Mouse (Mus musculus): Measurements from ENCODE around the gene Prpf8.
"Not testable (repeated sequence)": the region's sequence is repeated elsewhere in the genome, so short reads cannot be mapped to it uniquely, and the experiment has no call there.

The Prpf8 gene

DNA sequence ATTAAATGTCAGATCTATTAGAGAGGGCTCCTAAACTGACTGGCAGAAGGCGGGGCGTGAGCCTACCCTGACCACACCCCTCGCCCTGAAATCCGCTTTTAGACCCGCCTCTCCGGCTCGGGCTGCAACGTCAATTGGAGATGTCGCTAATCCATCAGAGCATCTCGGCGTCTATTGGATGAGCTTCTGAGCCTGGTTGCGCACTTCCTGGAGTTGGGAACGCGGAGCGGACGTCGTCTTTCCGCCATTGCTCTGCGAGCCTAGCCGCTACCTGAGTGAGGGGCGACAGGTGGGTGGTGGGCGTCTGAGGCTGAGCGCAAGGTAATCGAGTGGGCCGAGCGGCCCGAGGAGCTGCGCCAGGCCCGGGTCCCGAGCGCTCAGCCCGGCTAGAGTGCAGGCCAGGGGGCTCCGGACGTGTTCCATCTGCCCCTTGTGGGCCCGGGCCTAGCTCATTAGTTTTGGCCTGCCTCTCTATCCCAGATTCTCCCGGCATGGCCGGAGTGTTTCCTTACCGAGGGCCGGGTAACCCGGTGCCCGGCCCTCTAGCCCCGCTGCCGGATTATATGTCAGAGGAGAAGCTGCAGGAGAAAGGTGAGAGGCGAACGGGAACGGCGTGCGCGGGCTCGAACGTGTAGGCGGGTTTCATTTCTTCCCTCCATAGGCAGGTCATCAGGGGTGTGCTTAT lies at the start of gene Prpf8:
Gene Prpf8 (plus strand): TSS at position 216 of the 685 bp plus-strand sequence.
- peak; percentile 97 for DNase-seq (ENCODE audit: extremely low spot score)

DNA sequence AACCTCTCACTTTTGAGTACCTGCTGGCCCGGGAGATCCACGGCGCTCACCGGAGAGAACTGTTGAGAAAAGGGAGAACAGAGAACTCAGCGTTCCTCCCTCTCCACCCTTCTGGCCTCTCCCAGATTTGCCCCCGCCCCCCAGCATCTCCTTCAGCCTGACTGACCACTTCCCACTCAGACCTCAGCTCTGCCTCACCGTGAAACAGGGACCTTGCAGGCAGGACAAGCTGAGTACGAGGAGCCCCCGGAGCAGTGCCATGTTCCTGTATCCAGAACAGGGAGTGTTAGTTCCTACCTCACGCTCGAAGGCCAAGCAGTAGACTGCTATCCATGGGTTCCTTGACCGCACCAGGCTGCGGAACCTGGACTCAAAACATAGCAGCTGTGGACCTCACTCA lies 48.4 kb upstream of the Prpf8 start:
- no peak for DNase-seq (ENCODE audit: extremely low spot score)

- no peak for DNase-seq (ENCODE audit: extremely low spot score)
Observed at GRCm38 (mm10) chr11:75438804-75439203, 47.8 kb upstream of the Prpf8 start.

DNA sequence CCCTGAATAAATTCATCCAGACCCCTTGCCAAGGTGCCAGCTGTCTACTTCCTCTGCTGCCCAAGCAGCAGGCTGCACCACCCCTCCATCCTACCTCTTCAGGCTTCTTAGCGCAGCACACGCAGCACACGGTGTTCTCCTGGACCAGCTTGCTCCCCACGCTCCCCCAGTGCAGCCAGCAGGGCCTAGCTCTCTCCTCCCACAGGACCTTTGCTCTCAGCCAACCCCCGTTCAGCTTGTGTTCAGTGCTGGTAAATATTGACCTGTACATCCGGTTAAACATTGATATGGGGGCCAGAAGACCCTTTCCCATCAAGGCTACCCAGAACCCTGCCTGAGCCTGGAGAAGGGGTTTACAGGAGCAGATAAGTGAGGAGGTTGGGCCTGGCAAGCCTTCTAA lies 47.3 kb upstream of the Prpf8 start, which contains the start of gene Serpinf2:
Gene Serpinf2 (minus strand): TSS at position 229 of the 400 bp plus-strand sequence.
- DNase-seq (ENCODE audit: extremely low spot score) = no peak

DNA sequence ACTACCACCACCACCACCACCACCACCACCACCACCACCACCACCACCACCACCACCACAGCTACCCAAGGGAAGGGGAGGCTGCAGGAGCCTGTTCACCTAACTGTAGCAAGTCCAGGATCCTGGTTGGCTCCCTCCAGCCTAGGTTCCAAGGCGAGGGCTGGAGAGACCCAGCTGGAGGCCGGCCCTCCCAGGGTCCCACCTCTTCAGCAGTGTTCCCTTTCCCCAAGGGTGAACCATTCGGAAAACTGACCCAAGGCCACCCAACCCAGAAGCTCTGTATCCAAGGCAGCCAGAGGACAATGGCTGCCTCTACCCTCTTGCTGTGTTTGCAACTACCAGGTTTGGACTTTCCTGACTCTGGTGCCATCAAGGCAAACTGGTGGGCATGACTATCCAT lies 46.7 kb upstream of the Prpf8 start:
- DNase-seq (ENCODE audit: extremely low spot score) = no peak

GRCm38 (mm10) chr11:75441034-75441433 lies 45.6 kb upstream of the Prpf8 start:
- no peak for DNase-seq (ENCODE audit: extremely low spot score)

GRCm38 (mm10) chr11:75441601-75442000 lies 45.0 kb upstream of the Prpf8 start:
- no peak for DNase-seq (ENCODE audit: extremely low spot score)

DNA sequence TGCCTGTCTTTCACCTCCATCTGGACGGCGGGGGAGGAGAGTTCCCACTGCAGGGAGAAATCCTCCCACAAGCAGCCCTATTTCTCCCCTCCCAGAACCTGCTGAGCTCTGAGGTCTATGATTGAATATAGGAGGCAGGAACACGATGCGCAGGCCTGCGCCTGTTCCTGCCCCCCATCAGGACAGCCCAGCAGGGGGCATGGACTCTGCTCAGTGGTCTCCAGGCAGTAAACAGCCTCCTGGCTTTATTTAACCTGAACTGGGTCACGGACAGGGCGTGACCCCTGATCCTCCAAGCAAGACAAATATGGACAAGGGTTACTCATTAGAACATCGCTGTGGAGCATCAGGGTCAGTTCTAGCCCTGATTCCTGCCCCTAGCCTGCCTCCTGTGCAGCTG lies 42.9 kb upstream of the Prpf8 start:
- peak; percentile 42 for DNase-seq (ENCODE audit: extremely low spot score)

GRCm38 (mm10) chr11:75448575-75448974 lies 38.0 kb upstream of the Prpf8 start:
- DNase-seq (ENCODE audit: extremely low spot score) = no peak

DNA sequence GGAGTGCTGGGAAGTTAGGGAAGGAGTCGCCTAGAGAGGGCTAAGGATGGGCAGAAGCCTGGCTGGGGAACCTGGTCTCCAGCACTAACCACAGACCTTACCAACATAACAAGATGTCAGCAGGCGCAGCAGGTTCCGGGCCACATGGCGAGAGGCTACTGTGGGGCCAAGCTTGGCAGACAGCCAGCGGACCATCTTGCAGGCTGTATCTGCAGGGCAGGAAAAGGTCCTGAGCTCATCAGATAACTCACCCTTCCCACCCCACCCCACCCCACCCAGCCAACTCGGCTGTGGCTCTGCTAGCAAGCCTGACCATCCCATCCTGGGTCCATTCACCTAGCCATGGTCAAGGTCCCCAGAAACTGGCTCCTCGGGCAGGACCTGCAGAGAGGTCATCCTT lies 36.9 kb upstream of the Prpf8 start:
- no peak for DNase-seq (ENCODE audit: extremely low spot score)

- DNase-seq (ENCODE audit: extremely low spot score) = no peak
Observed at GRCm38 (mm10) chr11:75450304-75450908, 36.2 kb upstream of the Prpf8 start.

DNA sequence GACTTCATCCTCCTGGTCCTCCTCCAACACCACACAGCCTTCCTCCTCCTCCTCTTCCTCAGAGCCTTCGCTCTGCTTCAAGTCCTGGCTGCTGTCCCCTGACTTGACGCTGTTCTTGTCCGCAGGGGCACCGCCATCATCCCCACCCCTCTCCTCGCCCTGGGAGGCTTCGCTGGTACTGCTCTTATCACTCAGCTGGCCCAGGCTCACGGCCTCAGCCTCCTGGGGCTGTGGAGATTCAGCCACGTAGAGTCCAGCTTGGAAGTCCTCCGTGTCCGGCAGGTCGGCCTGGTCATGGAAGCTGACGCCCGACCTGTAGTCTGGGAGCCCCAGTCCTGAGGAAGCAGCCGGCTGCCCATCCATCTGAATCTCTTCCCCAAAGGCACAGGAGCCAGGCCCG lies 35.7 kb upstream of the Prpf8 start:
- no peak for DNase-seq (ENCODE audit: extremely low spot score)

DNA sequence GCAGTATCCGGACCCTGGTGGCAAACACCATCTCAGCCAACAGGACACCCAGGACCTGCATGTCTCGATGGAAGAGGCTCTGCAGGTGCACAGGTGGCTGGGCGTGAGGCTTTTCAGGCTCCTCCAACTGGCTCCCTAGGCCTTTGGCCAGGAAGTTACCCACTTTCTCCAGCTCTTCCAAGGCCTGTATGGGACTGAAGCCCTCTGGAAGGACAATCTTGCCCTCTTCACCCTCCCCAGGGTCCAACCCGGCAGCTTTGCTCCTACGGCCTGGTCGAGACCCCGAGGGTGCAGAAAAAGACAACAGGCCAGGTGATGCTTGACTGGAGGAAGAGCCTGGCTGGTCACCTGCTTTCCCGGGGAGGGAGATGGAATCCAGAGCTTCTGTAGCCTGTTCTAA lies 34.5 kb upstream of the Prpf8 start:
- no peak for DNase-seq (ENCODE audit: extremely low spot score)

GRCm38 (mm10) chr11:75452812-75453557 lies 33.6 kb upstream of the Prpf8 start:
- no peak for DNase-seq (ENCODE audit: extremely low spot score)

- peak; percentile 88 for DNase-seq (ENCODE audit: extremely low spot score)
Observed at GRCm38 (mm10) chr11:75453991-75454930, 32.4 kb upstream of the Prpf8 start, which contains the start of gene Wdr81. Gene Wdr81, minus strand, starts transcription at chr11:75454717.

DNA sequence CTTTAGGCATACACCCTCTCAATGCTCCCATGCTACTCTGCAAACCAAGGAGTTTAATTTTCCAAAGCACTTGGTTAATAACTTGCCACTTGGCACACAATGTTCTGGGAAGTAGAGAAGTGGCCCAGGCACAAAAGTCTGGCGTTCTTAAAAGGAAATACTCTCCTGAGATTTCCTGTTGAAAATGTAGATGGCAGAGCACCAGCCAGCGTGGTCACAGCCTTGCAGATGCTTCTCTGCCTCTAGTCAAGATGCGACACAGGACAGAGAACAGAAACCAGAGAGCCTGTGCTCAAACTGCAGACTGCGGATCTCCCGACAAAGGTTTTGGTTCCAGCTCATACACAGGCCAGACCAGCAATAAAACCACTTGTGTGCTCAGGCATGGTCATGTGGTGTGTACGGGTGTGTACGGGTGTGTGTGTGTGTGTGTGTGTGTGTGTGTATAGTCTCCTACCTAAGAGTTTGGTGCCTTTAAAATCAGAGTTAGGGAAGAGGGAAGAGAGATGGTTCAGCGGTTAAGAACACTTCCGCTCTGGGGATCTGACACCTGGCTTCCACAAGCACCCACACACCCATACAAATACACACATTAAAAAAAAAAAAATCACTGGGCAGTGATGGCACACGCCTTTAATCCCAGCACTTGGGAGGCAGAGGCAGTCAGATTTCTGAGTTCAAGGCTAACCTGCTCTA lies 31.4 kb upstream of the Prpf8 start:
- DNase-seq (ENCODE audit: extremely low spot score) = no peak

DNA sequence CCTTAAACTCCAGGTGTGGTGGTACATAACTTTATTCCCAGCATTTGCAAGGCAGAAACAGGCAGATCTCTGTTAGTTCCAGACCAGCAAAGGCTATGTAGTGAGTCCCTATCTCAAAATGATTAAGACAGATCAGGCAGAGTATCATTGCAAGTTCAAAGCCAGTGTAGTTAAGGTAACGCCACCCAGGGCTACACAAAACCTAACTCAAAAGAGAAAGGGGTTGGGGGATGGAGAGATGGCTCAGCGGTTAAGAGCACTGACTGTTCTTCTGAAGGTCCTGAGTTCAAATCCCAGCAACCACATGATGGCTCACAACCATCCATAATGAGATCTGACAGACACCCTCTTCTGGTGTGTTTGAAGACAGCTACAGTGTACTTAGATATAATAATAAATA lies 30.6 kb upstream of the Prpf8 start:
- DNase-seq (ENCODE audit: extremely low spot score) = not testable (repeated sequence)

GRCm38 (mm10) chr11:75456440-75456871 lies 30.2 kb upstream of the Prpf8 start:
- no peak for DNase-seq (ENCODE audit: extremely low spot score)

DNA sequence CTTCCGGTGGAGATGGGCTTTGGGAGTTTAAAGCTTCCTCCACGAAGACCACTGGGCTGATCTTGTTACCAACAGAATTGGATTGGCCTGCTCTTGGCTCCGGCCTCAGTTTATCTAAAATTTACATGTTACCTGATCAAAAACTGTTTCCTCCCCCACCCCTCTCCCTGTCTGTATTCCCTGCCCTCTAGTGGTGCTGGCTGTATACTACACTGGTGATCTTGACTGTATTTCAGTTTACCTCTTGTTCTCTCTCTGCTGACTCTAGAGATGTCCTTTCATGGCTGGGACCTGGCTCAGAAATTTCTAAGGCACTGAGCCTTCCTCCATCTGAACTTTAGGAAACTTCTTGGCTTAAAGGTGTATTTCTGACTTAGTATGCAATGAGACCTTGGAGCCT lies 28.4 kb upstream of the Prpf8 start:
- DNase-seq (ENCODE audit: extremely low spot score) = peak; percentile 52

DNA sequence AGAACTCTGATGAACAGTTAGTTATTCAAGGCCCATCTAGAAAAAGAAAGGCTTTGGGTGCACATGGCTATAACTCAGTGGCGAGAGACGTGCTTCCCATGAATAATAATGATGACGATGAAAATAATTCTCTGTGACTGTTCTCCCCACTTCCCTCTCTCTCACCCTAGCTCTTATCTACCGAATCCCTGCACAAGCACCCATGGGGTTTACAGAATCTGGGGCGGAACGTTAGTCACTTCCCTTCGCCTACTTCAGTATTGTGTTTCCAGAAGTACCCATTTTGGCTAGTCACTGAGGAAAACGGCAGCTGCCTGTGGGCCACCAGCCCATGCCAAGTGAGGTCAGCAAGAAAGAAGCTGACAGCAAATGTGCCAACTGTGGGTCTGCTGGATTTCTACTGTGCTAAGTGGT lies 28.0 kb upstream of the Prpf8 start:
- DNase-seq (ENCODE audit: extremely low spot score) = no peak

GRCm38 (mm10) chr11:75459141-75459711 lies 27.4 kb upstream of the Prpf8 start:
- DNase-seq (ENCODE audit: extremely low spot score) = no peak

Measured in embryo, embryonic 9.5 days (tissue).